Mouse (Mus musculus) forebrain, postnatal 0 days (tissue): ENCODE data around the gene Rspo4. TPM values are rescaled to one million over a fixed set of nuclear protein-coding genes. Genes with fewer than 3 reads are reported as not detected.

Source experiments
- ATAC-seq: fragments of 200-750 bp; cut with Nextera tagmentation; 2 replicates; pipeline ENCODE4 v1.8.0; 2017; ENCODE audit warnings: mild to moderate bottlenecking, moderate library complexity
- DNase-seq: peaks from one replicate; pipeline ENCODE4 v3.0.0-alpha.2; 2015
- H3K27ac ChIP-seq: fragments of 300-500 bp; sonication (generic); 2 replicates; pipeline ENCODE4 v1.5.1; 2014; ENCODE audit warnings: low read depth, mild to moderate bottlenecking, antibody characterized with exemption, low read length, moderate library complexity, mixed read lengths
- H3K27me3 ChIP-seq: fragments of 300-500 bp; sonication (generic); 2 replicates; pipeline ENCODE4 v1.6.1; 2014; ENCODE audit warnings: mild to moderate bottlenecking, low read length, mixed read lengths; ENCODE audit not compliant: insufficient read depth
- H3K36me3 ChIP-seq: fragments of 300-500 bp; sonication (generic); 2 replicates; pipeline ENCODE4 v1.6.1; 2014; ENCODE audit warnings: mild to moderate bottlenecking, moderate library complexity; ENCODE audit not compliant: insufficient read depth
- H3K4me1 ChIP-seq: fragments of 300-500 bp; sonication (generic); 2 replicates; pipeline ENCODE4 v1.6.1; 2014; ENCODE audit warnings: antibody characterized with exemption; ENCODE audit not compliant: insufficient read depth
- H3K4me2 ChIP-seq: fragments of 300-500 bp; sonication (generic); 2 replicates; pipeline ENCODE4 v1.6.1; 2014; ENCODE audit warnings: low read depth, mild to moderate bottlenecking, moderate library complexity
- H3K4me3 ChIP-seq: fragments of 300-500 bp; sonication (generic); 2 replicates; pipeline ENCODE4 v1.5.1; 2014; ENCODE audit warnings: low read depth, low read length, mixed read lengths
- H3K9ac ChIP-seq: fragments of 300-500 bp; sonication (generic); 2 replicates; pipeline ENCODE4 v1.6.1; 2014; ENCODE audit warnings: mild to moderate bottlenecking
- H3K9me3 ChIP-seq: fragments of 300-500 bp; sonication (generic); 2 replicates; pipeline ENCODE4 v1.6.1; 2016; ENCODE audit warnings: low read length
- CTCF ChIP-seq: sonication (generic); IDR thresholded peaks from 2 replicates; pipeline ENCODE4 v1.5.1; 2016; ENCODE audit warnings: antibody characterized with exemption, control low read depth, low read depth
- WGBS: fragments of 180-500 bp; shearing (Covaris S2); extraction: QIAGEN DNeasy Blood & Tissue Kit; methylation state at CpG from one replicate; pipeline ENCODE4 v1.1.7; 2014; 5-methylcytosine and 5-hydroxymethylcytosine counted together
- polyA plus RNA-seq: library from polyadenylated mRNA; unstranded; fragments of >200 nt; fragmentation: Nextera tagmentation; extraction: Ambion mirVana; gene quantifications from 2 replicates; pipeline ENCODE4 v1.2.1, GENCODE M21; 2015
- total RNA-seq: library from RNA; depleted of rRNA; stranded (reverse); fragments of >200 nt; gene quantifications from 2 replicates; pipeline ENCODE4 v1.2.3, GENCODE M21; 2014; rRNA removed

Gene Rspo4
- total RNA-seq (0.08 and 0.10 TPM in 2 replicates), polyA plus RNA-seq (0.38 and 0.90 TPM in 2 replicates)

DNA sequence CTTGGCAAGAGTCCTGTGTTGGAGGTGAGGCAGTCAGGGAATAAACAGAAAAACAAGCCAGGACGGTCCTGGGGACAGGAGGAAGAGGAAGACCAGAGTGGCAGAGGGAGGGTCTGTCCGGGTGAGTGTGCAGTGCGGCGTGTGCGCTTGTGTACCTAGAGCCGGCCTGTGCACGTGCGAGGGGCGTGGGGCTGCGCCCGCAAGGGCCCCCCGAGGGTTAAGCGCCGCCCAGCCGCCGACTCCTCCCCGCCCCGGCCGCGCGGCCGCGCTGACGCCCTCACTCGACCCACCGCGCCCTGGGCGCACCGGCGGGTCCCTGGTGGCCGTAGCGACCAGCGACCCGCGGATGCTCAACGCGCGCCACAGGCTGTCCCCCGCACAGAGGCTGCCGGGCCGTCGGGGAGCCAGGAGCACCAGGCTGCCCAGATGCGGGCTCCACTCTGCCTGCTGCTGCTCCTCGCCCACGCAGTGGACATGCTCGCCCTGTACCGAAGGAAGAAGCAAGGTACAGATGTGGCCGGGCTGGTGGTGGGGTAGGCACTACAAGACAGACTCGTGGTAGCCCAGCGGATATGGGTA is at the start of gene Rspo4:
Gene Rspo4, plus strand, starts transcription at position 280 of the 579 bp plus-strand sequence.
- 1% methylated on average over 50 of the region's 50 CpGs for WGBS

DNA sequence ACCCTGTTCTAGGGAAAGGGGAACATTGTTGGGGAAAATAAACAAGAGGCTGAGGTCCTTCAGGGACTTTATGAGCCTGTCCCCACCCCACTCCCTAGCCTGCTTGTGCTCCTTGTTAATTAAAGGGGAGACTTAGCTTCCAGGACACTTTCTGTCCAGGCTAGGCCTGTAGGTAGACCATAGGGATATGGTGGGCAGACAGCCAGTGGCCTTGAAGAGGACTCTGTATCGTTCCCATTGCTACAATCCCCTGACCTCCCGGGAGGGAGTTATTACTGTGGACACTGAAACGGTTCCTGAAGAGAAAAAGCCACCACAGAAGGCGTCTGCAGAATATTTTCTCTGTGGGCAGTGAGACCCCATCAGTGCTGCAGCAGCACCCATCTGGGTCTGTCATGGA is 27.1 kb upstream of the Rspo4 start:
- Histone ChIP-seq H3K4me3 (no peak overlapping the region), H3K9ac (no peak overlapping the region), H3K36me3 (no peaks in the 10 kb centered on the region), H3K4me1 (no peaks in the 10 kb centered on the region), H3K27ac (no peak overlapping the region), H3K9me3 (no peaks in the 10 kb centered on the region), H3K27me3 (no peaks in the 10 kb centered on the region), H3K4me2 (no peak overlapping the region)
- WGBS = 82% methylated on average over 4 of the region's 4 CpGs
- TF ChIP-seq CTCF = no peak
- no peak for ATAC-seq
- DNase-seq = no peak

More for the DNA sequence above, at the start of gene Rspo4:
- Histone ChIP-seq H3K4me2 (peak within 1 kb of the TSS; percentile 44), H3K27ac (no peak within 1 kb of the TSS), H3K4me3 (peak within 1 kb of the TSS; percentile 26), H3K9me3 (no peaks in the 10 kb centered on the region), H3K9ac (no peak within 1 kb of the TSS), H3K36me3 (no peaks in the 10 kb centered on the region), H3K4me1 (no peaks in the 10 kb centered on the region), H3K27me3 (peaks cover 22% of the 10 kb centered on the region)
- no peak for TF ChIP-seq CTCF
- ATAC-seq (peak; percentile 18; the same call in 1 of the 2 replicates), DNase-seq (no peak)

DNA sequence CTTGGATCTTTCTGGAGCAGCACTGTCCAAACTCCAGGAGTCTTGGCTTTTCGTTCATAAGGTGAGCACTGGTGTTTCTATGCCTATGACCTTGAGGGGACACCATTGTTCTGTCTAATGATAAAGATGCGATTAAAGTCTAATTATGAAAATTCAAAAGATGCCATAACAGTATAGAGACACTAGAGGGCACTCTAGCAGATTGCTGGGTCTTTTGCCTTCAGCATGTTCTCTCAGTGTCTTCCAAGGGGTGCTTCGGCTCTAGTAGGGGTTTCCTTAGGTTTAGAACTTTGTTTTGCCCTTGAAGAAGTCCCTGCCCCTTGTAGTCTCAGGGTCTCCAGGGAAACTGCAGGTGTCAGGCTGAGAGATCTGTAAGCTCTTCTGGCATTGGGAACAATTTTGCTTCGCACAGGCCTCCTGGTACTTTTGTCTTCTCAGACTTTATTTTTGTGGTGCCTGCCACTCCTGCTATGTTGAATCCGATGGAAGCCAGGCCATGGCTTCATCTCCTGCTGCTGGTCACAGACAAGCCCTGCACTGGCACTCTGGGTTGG is 19.6 kb downstream of the Rspo4 start:
- H3K36me3 ChIP-seq = no peaks in the 10 kb centered on the region
- no peaks in the 10 kb centered on the region for H3K4me1 ChIP-seq
- WGBS = 41% methylated on average over 5 of the region's 5 CpGs
- H3K9ac ChIP-seq = no peak overlapping the region
- ATAC-seq = peak; percentile 18; the same call in 1 of the 2 replicates
- no peak overlapping the region for H3K4me3 ChIP-seq
- TF ChIP-seq CTCF = peak; percentile 70
- peak; percentile 47 for DNase-seq
- H3K27ac ChIP-seq = no peak overlapping the region
- no peak overlapping the region for H3K4me2 ChIP-seq
- no peaks in the 10 kb centered on the region for H3K27me3 ChIP-seq
- no peaks in the 10 kb centered on the region for H3K9me3 ChIP-seq

DNA sequence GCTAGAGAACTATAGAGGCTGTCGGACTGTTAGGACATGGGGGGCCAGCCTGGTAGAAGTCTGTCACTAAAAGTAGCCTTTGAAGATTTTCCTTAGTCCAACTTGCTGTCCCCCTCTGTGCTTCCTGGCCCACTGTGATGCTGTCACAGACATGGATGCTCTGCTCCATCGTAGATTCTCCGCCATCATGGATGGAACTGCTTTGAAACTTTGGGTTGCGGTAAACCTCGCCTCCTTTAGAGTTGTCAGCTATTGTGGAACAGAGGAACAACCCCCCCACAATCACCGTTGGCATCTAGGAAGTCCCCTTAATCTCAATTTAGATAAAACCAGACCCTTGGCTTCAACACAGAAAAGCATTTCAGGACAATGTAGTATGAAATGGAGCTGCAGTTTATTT is 22.2 kb downstream of the Rspo4 start:
- Histone ChIP-seq H3K9me3 (no peaks in the 10 kb centered on the region), H3K27me3 (no peaks in the 10 kb centered on the region), H3K27ac (no peak overlapping the region), H3K36me3 (no peaks in the 10 kb centered on the region), H3K9ac (no peak overlapping the region), H3K4me3 (no peak overlapping the region), H3K4me2 (no peak overlapping the region), H3K4me1 (no peaks in the 10 kb centered on the region)
- DNase-seq (no peak), ATAC-seq (no peak)
- WGBS = 90% methylated on average over 6 of the region's 6 CpGs
- no peak for TF ChIP-seq CTCF

DNA sequence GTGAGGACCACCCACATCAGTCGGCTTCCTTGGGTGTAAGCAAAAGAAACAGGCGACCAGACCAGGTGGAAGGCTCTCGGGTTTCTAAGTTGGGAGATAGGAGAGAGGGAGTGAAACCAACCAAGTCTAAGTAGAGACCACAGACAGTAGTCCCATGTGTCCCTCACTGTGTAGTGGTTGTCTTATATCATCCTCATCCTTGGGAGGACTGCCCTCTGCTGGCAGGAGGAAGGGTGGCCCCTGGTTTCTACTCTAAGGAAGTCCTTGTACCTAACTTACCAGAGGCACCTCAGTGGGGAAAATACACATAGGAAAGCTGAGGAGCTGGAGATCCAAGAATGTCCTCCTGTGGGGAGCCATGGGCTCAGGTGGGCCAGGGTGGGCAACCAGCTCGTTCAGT is 23.8 kb downstream of the Rspo4 start:
- H3K4me1 ChIP-seq = no peaks in the 10 kb centered on the region
- no peaks in the 10 kb centered on the region for H3K9me3 ChIP-seq
- DNase-seq (peak; percentile 26), ATAC-seq (peak; percentile 23; the same call in 1 of the 2 replicates)
- H3K36me3 ChIP-seq = no peaks in the 10 kb centered on the region
- WGBS = 43% methylated on average over 4 of the region's 4 CpGs
- no peaks in the 10 kb centered on the region for H3K27me3 ChIP-seq
- no peak overlapping the region for H3K27ac ChIP-seq
- peak; percentile 65 for TF ChIP-seq CTCF
- no peak overlapping the region for H3K9ac ChIP-seq
- H3K4me3 ChIP-seq = no peak overlapping the region
- no peak overlapping the region for H3K4me2 ChIP-seq

DNA sequence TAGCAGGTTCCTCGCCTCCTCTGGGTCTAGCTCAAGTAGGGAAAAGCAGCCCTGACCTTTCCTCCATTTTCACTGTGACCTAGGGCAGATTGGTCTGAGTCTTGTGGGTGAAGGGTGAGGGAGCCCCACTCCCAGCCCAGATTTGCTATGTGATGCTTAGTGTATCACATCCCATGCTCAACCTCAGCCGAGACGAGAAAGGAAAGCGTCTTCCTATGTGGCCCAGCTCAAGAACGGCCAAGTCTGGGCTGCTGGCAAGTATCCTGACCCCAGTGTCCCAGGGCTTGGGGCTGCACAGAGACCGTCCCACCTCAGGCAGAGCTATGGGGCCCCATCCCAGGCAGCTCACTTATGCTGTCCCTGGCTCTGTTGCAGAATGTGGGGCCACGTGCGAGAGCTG is 25.5 kb downstream of the Rspo4 start:
- DNase-seq (no peak), ATAC-seq (no peak)
- Histone ChIP-seq H3K4me3 (no peak overlapping the region), H3K4me1 (no peaks in the 10 kb centered on the region), H3K27ac (no peak overlapping the region), H3K36me3 (no peaks in the 10 kb centered on the region), H3K9me3 (no peaks in the 10 kb centered on the region), H3K4me2 (no peak overlapping the region), H3K27me3 (no peaks in the 10 kb centered on the region), H3K9ac (no peak overlapping the region)
- WGBS = 81% methylated on average over 8 of the region's 8 CpGs
- TF ChIP-seq CTCF = no peak

DNA sequence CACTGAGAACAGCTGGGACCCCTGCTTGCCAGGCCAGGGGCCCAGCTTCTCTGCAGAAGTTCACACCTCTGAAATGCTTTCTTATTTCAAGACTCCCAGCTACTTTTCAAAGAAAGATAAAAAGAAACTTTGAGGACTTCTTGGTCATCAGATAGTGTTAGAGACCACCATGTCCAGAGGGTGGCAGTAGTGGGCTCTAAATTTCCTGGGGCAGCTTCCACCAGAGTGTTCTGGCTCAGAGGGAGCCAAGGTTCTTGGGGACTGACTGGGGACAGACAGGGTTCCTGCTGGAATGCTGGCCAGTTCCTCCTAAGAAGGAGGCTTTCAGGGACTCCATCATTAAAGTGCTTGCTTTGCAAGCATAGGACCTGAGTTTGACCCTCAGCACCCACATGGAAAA is 31.8 kb downstream of the Rspo4 start:
- H3K4me3 ChIP-seq = no peak overlapping the region
- peak; percentile 44 for TF ChIP-seq CTCF
- H3K9ac ChIP-seq = no peak overlapping the region
- ATAC-seq = no peak
- H3K27me3 ChIP-seq = no peaks in the 10 kb centered on the region
- no peak for DNase-seq
- no peak overlapping the region for H3K4me2 ChIP-seq
- no peaks in the 10 kb centered on the region for H3K9me3 ChIP-seq
- H3K36me3 ChIP-seq = no peaks in the 10 kb centered on the region
- H3K27ac ChIP-seq = no peak overlapping the region
- H3K4me1 ChIP-seq = no peaks in the 10 kb centered on the region
